Mouse (Mus musculus): ENCODE data around the gene Zfp810. TPM values are rescaled to one million over a fixed set of nuclear protein-coding genes. Genes with fewer than 3 reads are reported as not detected.
A peak's percentile ranks its signal among the peaks of the same experiment; 100 is the strongest.

Zfp810 gene
- polyA plus RNA-seq (2014; fragmentation: Nextera tagmentation; extraction: Ambion mirVana): 13.6 and 17.2 TPM in 2 replicates

DNA sequence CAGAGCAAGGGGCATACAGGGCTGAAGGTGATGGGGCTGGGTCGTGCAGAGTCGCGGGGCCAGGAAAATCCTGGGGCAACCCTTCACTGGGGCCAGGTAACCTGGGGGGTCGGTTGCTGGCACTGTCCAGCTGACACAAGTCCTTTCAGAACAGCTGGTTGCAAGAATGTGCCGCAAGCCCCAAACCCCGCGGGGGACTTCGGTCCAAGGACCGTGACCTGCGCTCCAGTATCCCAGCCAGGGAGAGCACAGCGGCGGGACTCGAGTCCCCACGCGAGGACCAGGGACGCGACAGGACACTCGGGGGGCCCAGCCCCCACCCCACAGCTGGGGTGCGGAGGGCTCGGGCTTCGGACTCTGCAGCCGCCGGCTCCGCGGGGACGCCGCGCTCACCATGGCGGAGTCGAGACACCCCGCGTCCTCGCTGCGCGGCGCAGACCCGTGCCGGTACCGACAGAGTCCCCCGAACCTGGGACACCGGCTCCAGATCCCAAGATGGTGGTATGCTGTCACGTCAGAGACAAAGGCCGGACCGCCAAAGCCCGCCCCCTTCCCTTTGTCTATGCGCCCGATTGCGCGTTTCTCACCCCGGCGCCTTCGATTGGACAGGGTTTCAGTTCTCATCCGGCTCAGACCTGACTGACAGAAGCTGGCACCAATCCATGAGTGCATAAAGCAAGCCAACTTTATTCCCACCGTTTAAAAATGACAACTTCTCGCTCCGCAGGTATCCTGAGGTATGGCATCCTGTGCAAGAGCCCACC lies at the start of gene Zfp810:
Gene Zfp810, minus strand, starts transcription at position 493 of the 764 bp plus-strand sequence.
- peaks cover 31% of the 10 kb centered on the region for H3K36me3 ChIP-seq (ENCODE audit: control insufficient read depth, insufficient read depth, low read length)

DNA sequence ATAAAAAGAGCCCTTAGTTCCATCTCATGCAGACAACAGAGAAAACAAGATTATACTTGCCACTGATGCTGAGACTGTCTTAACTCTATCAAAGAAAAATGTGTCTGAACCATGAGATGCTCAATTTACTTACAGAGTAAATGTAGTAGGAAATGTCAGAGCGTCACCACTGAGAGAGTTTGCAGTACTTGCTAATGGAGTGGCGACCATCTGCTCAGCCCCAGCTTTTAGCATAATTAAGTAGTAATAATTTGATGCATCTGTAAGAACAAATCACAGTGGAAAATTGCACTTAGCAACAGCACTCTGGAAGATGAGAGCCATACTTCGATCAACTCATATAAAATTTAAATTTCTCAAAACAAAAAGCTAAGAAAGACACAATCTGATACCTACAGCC lies 48.5 kb upstream of the Zfp810 start:
- no peaks in the 10 kb centered on the region for H3K9me3 ChIP-seq (ENCODE audit: control insufficient read depth, low read length)
- H3K4me1 ChIP-seq (ENCODE audit: control insufficient read depth, insufficient read depth, low read length): no peaks in the 10 kb centered on the region
- H3K36me3 ChIP-seq (ENCODE audit: control insufficient read depth, insufficient read depth, low read length): peaks cover 74% of the 10 kb centered on the region
- no peak overlapping the region for H3K27ac ChIP-seq (replicated peaks; ENCODE audit: low read depth, low read length)
- H3K4me2 ChIP-seq (ENCODE audit: low read depth, low read length): no peak overlapping the region
- ATAC-seq (ENCODE audit: low read depth) (no peak), DNase-seq (ENCODE audit: low spot score) (no peak)
- no peaks in the 10 kb centered on the region for H3K27me3 ChIP-seq (replicated peaks; ENCODE audit: control insufficient read depth, insufficient read depth, low read length)
- no peak overlapping the region for H3K4me3 ChIP-seq (ENCODE audit: low read depth, low read length)
- no peak overlapping the region for H3K9ac ChIP-seq (ENCODE audit: low read depth, low read length)
- WGBS: 86% methylated on average over 3 of the region's 3 CpGs

More for the DNA sequence above, at the start of gene Zfp810:
- Histone ChIP-seq H3K4me1 (ENCODE audit: control insufficient read depth, insufficient read depth, low read length) (no peaks in the 10 kb centered on the region), H3K9ac (ENCODE audit: low read depth, low read length) (peak within 1 kb of the TSS; percentile 94), H3K27ac (replicated peaks; ENCODE audit: low read depth, low read length) (peak within 1 kb of the TSS; percentile 85), H3K4me3 (ENCODE audit: low read depth, low read length) (peak within 1 kb of the TSS; percentile 83), H3K9me3 (ENCODE audit: control insufficient read depth, low read length) (peaks cover 13% of the 10 kb centered on the region), H3K4me2 (ENCODE audit: low read depth, low read length) (peak within 1 kb of the TSS; percentile 80), H3K27me3 (replicated peaks; ENCODE audit: control insufficient read depth, insufficient read depth, low read length) (no peaks in the 10 kb centered on the region)
- 0% methylated on average over 20 of the region's 56 CpGs for WGBS
- DNase-seq (ENCODE audit: low spot score) (peak; percentile 98), ATAC-seq (ENCODE audit: low read depth) (peak; percentile 99)

DNA sequence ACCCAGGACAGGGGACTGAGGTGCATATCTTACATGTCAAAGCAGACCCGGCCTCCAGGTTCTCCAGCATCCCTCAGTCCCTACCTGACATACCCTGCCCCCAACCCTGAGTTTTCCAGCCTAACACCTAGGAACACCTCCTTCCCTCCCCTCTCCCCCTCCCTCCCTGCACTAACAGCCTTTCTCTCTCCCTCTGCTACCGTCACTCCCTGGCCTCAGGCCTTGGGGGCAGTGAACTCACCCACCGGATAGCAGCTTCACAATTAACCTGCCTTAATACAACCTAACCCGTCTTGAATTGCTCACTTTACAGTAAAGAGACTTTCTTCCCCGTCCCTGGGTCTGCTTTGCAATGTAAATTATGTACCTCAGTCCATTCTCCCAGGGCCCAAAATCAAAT lies 46.5 kb upstream of the Zfp810 start:
- 65% methylated on average over 5 of the region's 5 CpGs for WGBS
- Histone ChIP-seq H3K9ac (ENCODE audit: low read depth, low read length) (no peak overlapping the region), H3K27me3 (replicated peaks; ENCODE audit: control insufficient read depth, insufficient read depth, low read length) (no peaks in the 10 kb centered on the region), H3K9me3 (ENCODE audit: control insufficient read depth, low read length) (no peaks in the 10 kb centered on the region), H3K4me2 (ENCODE audit: low read depth, low read length) (no peak overlapping the region), H3K4me1 (ENCODE audit: control insufficient read depth, insufficient read depth, low read length) (no peaks in the 10 kb centered on the region), H3K36me3 (ENCODE audit: control insufficient read depth, insufficient read depth, low read length) (peaks cover 66% of the 10 kb centered on the region), H3K4me3 (ENCODE audit: low read depth, low read length) (no peak overlapping the region), H3K27ac (replicated peaks; ENCODE audit: low read depth, low read length) (no peak overlapping the region)
- DNase-seq (ENCODE audit: low spot score) (no peak), ATAC-seq (ENCODE audit: low read depth) (no peak)

DNA sequence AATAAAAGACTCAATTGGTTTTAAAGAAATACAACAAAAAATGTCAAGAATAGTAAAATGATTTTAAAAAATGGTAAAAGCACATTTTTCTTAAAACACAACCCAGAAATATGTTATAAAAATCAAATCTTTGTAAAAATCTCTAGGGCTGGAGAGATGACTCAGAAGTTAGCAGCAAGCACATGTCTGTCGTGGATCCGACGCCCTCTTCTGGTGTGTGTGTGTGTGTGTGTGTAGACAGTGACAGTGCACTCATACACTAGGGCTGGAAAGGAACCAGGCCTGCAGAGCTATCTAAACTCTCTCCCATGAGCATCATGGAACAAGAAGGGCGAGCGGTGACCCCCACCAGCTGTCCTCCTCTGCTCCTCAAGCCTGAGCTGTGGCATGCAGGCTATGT lies 46.0 kb upstream of the Zfp810 start:
- no peak overlapping the region for H3K4me2 ChIP-seq (ENCODE audit: low read depth, low read length)
- H3K9me3 ChIP-seq (ENCODE audit: control insufficient read depth, low read length): no peaks in the 10 kb centered on the region
- no peak for ATAC-seq (ENCODE audit: low read depth)
- no peaks in the 10 kb centered on the region for H3K27me3 ChIP-seq (replicated peaks; ENCODE audit: control insufficient read depth, insufficient read depth, low read length)
- DNase-seq (ENCODE audit: low spot score): no peak
- H3K9ac ChIP-seq (ENCODE audit: low read depth, low read length): no peak overlapping the region
- H3K36me3 ChIP-seq (ENCODE audit: control insufficient read depth, insufficient read depth, low read length): peaks cover 63% of the 10 kb centered on the region
- no peak overlapping the region for H3K4me3 ChIP-seq (ENCODE audit: low read depth, low read length)
- no peaks in the 10 kb centered on the region for H3K4me1 ChIP-seq (ENCODE audit: control insufficient read depth, insufficient read depth, low read length)
- no peak overlapping the region for H3K27ac ChIP-seq (replicated peaks; ENCODE audit: low read depth, low read length)
- WGBS: 94% methylated on average over 5 of the region's 5 CpGs

DNA sequence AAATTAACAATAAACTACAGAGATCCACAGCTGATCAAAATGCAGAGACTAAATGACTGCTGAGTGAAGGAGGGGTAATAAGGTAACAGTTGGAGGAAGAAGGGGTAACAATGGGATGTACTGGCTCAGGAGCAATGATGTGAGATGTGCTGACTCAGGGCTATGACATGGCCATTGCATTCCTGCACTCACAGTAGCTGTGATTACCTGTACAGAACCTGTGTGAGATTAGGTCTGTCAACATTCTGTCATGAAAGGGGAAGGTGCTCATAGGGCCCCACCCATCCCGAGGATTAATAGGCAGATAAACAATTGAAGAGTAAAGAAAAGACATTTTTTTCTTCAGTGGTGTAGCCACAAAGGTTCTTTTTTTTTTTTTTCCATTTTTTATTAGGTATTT lies 32.9 kb upstream of the Zfp810 start:
- peaks cover 51% of the 10 kb centered on the region for H3K36me3 ChIP-seq (ENCODE audit: control insufficient read depth, insufficient read depth, low read length)
- H3K27me3 ChIP-seq (replicated peaks; ENCODE audit: control insufficient read depth, insufficient read depth, low read length): no peaks in the 10 kb centered on the region
- H3K27ac ChIP-seq (replicated peaks; ENCODE audit: low read depth, low read length): no peak overlapping the region
- H3K9me3 ChIP-seq (ENCODE audit: control insufficient read depth, low read length): no peaks in the 10 kb centered on the region
- DNase-seq (ENCODE audit: low spot score) (no peak), ATAC-seq (ENCODE audit: low read depth) (no peak)
- no peak overlapping the region for H3K9ac ChIP-seq (ENCODE audit: low read depth, low read length)
- H3K4me3 ChIP-seq (ENCODE audit: low read depth, low read length): no peak overlapping the region
- 86% methylated on average over 1 of the region's 1 CpGs for WGBS
- no peak overlapping the region for H3K4me2 ChIP-seq (ENCODE audit: low read depth, low read length)
- H3K4me1 ChIP-seq (ENCODE audit: control insufficient read depth, insufficient read depth, low read length): no peaks in the 10 kb centered on the region

DNA sequence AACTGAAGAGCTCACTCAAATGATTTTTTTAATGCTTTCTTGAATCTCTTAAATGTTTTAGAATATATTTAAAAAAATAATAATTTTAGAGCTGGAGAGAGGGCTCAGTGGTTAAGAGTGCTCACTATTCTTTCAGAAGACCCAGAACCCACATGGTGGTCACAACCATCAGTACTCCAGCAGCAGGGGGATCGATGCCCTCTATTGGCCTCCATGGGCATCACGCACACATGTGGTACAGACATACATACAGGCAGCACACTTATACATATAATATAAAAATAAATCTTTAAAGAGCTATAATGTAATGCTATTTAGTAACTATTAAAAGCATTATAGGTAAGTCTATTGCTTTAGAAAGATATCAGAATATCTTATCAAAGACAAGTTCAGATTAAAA lies 29.8 kb upstream of the Zfp810 start:
- ATAC-seq (ENCODE audit: low read depth): no peak
- WGBS: 100% methylated on average over 2 of the region's 2 CpGs

DNA sequence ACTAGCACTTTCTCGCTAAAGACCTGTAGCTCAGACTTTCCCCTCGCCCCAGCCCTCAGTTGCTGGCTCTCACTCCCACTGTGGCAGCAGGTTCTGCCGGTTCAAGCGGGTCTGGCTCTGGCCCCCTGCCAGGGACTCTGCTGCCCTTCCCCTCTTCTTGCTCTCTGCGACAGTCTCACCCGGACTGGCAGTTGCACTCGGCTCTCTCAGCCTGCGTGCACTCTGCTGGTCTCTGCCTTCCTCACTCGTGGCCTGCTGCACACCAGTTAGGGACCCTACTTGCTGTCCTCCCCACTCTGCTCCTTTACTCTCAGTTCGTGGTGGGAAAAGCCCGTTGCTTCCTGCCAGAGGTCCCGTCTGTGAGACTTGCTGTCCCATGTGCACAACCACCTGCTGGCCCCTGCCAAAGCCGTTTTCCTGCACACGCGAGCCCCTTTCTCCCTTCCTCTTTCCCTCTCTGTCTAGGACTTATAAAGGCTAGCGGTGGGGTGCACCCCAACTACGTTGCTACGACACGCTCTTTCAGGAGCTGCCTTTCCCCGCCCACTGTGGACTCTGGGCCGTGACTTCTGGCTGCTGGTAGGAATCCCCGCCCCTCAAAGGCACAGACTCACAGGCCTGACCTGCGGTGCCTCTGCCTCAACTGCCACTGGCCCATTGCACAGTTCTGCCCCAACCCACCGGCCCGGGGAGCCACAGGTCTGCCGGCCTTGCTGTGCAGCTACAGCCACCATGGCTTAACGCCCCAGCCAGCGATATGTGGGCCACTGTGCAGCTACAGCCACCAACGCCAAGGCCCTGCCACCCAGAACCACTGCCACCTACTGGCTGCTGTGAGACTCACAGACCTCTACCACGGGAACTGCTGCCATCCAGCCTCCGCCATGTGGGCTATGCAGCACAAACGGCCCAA lies 20.3 kb upstream of the Zfp810 start:
- under 1% methylated on average over 30 of the region's 32 CpGs for WGBS
- H3K9ac ChIP-seq (ENCODE audit: low read depth, low read length): peak overlapping the region; percentile 65
- H3K4me1 ChIP-seq (ENCODE audit: control insufficient read depth, insufficient read depth, low read length): 0 out of 2 replicates have a peak, but pooled peaks cover 4% of the 10 kb centered on the region
- H3K27ac ChIP-seq (replicated peaks; ENCODE audit: low read depth, low read length): peak overlapping the region; percentile 54
- ATAC-seq (ENCODE audit: low read depth): peak; percentile 94
- no peaks in the 10 kb centered on the region for H3K27me3 ChIP-seq (replicated peaks; ENCODE audit: control insufficient read depth, insufficient read depth, low read length)
- peak overlapping the region; percentile 91 for H3K4me2 ChIP-seq (ENCODE audit: low read depth, low read length)
- peak; percentile 90 for DNase-seq (ENCODE audit: low spot score)
- H3K36me3 ChIP-seq (ENCODE audit: control insufficient read depth, insufficient read depth, low read length): peaks cover 10% of the 10 kb centered on the region
- peak overlapping the region; percentile 54 for H3K4me3 ChIP-seq (ENCODE audit: low read depth, low read length)
- H3K9me3 ChIP-seq (ENCODE audit: control insufficient read depth, low read length): no peaks in the 10 kb centered on the region

More for the DNA sequence above, 29.8 kb upstream of the Zfp810 start:
- Histone ChIP-seq H3K27me3 (replicated peaks; ENCODE audit: control insufficient read depth, insufficient read depth, low read length) (no peaks in the 10 kb centered on the region), H3K4me2 (ENCODE audit: low read depth, low read length) (no peak overlapping the region), H3K9ac (ENCODE audit: low read depth, low read length) (no peak overlapping the region), H3K36me3 (ENCODE audit: control insufficient read depth, insufficient read depth, low read length) (peaks cover 74% of the 10 kb centered on the region), H3K9me3 (ENCODE audit: control insufficient read depth, low read length) (no peaks in the 10 kb centered on the region), H3K4me1 (ENCODE audit: control insufficient read depth, insufficient read depth, low read length) (no peaks in the 10 kb centered on the region), H3K4me3 (ENCODE audit: low read depth, low read length) (no peak overlapping the region), H3K27ac (replicated peaks; ENCODE audit: low read depth, low read length) (no peak overlapping the region)
- DNase-seq (ENCODE audit: low spot score): no peak

DNA sequence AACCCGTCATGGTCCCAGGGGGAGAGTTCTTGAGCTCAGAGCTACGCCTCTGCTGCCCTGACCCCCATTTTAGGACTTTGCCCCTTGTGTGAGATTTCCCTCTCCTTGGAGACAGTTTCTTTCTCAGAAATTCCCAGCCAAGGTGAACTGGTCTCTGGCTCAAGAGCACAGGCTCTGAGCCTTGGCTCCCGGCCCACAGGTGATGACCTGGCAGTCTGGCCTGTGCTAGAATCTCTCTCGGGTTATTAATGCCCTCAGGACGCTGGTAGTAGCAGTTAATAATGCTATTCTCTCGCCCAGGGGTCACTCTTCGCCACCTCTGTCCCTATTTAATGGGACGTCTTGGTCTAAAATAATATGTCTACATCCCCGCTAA lies 19.6 kb upstream of the Zfp810 start:
- 19% methylated on average over 9 of the region's 9 CpGs for WGBS
- no peaks in the 10 kb centered on the region for H3K9me3 ChIP-seq (ENCODE audit: control insufficient read depth, low read length)
- H3K9ac ChIP-seq (ENCODE audit: low read depth, low read length): peak overlapping the region; percentile 65
- 0 out of 2 replicates have a peak, but pooled peaks cover 4% of the 10 kb centered on the region for H3K4me1 ChIP-seq (ENCODE audit: control insufficient read depth, insufficient read depth, low read length)
- peak overlapping the region; percentile 91 for H3K4me2 ChIP-seq (ENCODE audit: low read depth, low read length)
- peak overlapping the region; percentile 54; the same call in 1 of the 2 replicates for H3K27ac ChIP-seq (replicated peaks; ENCODE audit: low read depth, low read length)
- no peaks in the 10 kb centered on the region for H3K27me3 ChIP-seq (replicated peaks; ENCODE audit: control insufficient read depth, insufficient read depth, low read length)
- H3K36me3 ChIP-seq (ENCODE audit: control insufficient read depth, insufficient read depth, low read length): peaks cover 5% of the 10 kb centered on the region
- ATAC-seq (ENCODE audit: low read depth) (no peak), DNase-seq (ENCODE audit: low spot score) (no peak)
- H3K4me3 ChIP-seq (ENCODE audit: low read depth, low read length): peak overlapping the region; percentile 54
